Mouse (Mus musculus): Measurements from ENCODE around the gene Tmub1. TPM values are rescaled to one million over a fixed set of nuclear protein-coding genes. Genes with fewer than 3 reads are reported as not detected.

Gene Tmub1
- total RNA-seq, 2 experiments from 2014 or later: 11.7 to 13.2 TPM

Other genes starting within 250 kb of the Tmub1 start
- gene Kcnh2, start 96.2 kb downstream of the Tmub1 start, total RNA-seq (2021): 10 to 100 TPM; 13.1 to 15.5 TPM
- gene Nos3, start 83.0 kb downstream of the Tmub1 start, total RNA-seq (2021): 10 to 100 TPM in 1 of 2 experiments, 1 to 10 TPM in 1; 9.1 to 16.3 TPM
- gene Atg9b, start 55.7 kb downstream of the Tmub1 start, total RNA-seq (2021): 1 to 10 TPM; 1.3 to 2.6 TPM
- gene Abcb8, start 54.2 kb downstream of the Tmub1 start, total RNA-seq (2021): 10 to 100 TPM; 76.4 to 88.2 TPM
- under 1 TPM in 1 of 2 experiments, not detected in 1; 0.33 TPM for gene Asic3, start 34.5 kb downstream of the Tmub1 start, total RNA-seq (2021)
- gene Cdk5, start 24.3 kb downstream of the Tmub1 start, total RNA-seq (2021): 10 to 100 TPM; 42.4 to 47.5 TPM
- 10 to 100 TPM; 49.3 to 62.3 TPM for gene Slc4a2, start 24.0 kb downstream of the Tmub1 start, total RNA-seq (2021)
- 100 to 1,000 TPM in 1 of 2 experiments, 10 to 100 TPM in 1; 94.6 to 117 TPM for gene Fastk, start 2.6 kb downstream of the Tmub1 start, total RNA-seq (2021)
- 10 to 100 TPM; 79.5 to 94.0 TPM for gene Agap3, start 4.3 kb upstream of the Tmub1 start, total RNA-seq (2021)
- not detected for gene Gbx1, start 79.3 kb upstream of the Tmub1 start, total RNA-seq (2021)
- under 1 TPM in 1 of 2 experiments, not detected in 1; 0.23 TPM for gene Asb10, start 93.1 kb upstream of the Tmub1 start, total RNA-seq (2021)
- gene 4931409K22Rik, start 109.0 kb upstream of the Tmub1 start, total RNA-seq (2021): not detected
- 10 to 100 TPM; 62.8 to 81.3 TPM for gene Abcf2, start 129.6 kb upstream of the Tmub1 start, total RNA-seq (2021)
- 10 to 100 TPM; 34.5 to 39.7 TPM for gene Chpf2, start 138.9 kb upstream of the Tmub1 start, total RNA-seq (2021)
- 10 to 100 TPM; 15.2 to 17.2 TPM for gene Smarcd3, start 176.6 kb upstream of the Tmub1 start, total RNA-seq (2021)
- 10 to 100 TPM; 50.1 to 62.0 TPM for gene Nub1, start 237.7 kb upstream of the Tmub1 start, total RNA-seq (2021)

Data from adrenal gland, adult 18-20 months (tissue).